Mouse (Mus musculus) neural tube, embryonic 14.5 days (tissue): ENCODE results near the gene Hspa12b. TPM values are rescaled to one million over a fixed set of nuclear protein-coding genes. Genes with fewer than 3 reads are reported as not detected.
A peak's percentile ranks its signal among the peaks of the same experiment; 100 is the strongest.
"Not testable (repeated sequence)": the region's sequence is repeated elsewhere in the genome, so short reads cannot be mapped to it uniquely, and the experiment has no call there.

Experiments
- ATAC-seq: fragments of 200-750 bp; cut with Nextera tagmentation; 2 replicates; pipeline ENCODE4 v1.8.0; 2017; ENCODE audit warnings: low read depth, mild to moderate bottlenecking, moderate TSS enrichment, moderate library complexity
- H3K27ac ChIP-seq: fragments of 300-500 bp; sonication (generic); 2 replicates; pipeline ENCODE4 v1.5.1; 2014; ENCODE audit warnings: low read depth, mild to moderate bottlenecking, control low read depth, low read length, moderate library complexity, mixed read lengths
- H3K27me3 ChIP-seq: fragments of 300-500 bp; sonication (generic); 2 replicates; pipeline ENCODE4 v1.6.1; 2014; ENCODE audit warnings: low read length; ENCODE audit not compliant: control insufficient read depth, insufficient read depth
- H3K36me3 ChIP-seq: fragments of 300-500 bp; sonication (generic); 2 replicates; pipeline ENCODE4 v1.6.1; 2014; ENCODE audit warnings: low read length, mixed read lengths; ENCODE audit not compliant: control insufficient read depth, insufficient read depth
- H3K4me1 ChIP-seq: fragments of 300-500 bp; sonication (generic); 2 replicates; pipeline ENCODE4 v1.6.1; 2014; ENCODE audit warnings: low read length; ENCODE audit not compliant: control insufficient read depth, insufficient read depth
- H3K4me2 ChIP-seq: fragments of 300-500 bp; sonication (generic); 2 replicates; pipeline ENCODE4 v1.6.1; 2014; ENCODE audit warnings: mild to moderate bottlenecking, low read depth, low read length, control low read depth
- H3K4me3 ChIP-seq: fragments of 300-500 bp; sonication (generic); 2 replicates; pipeline ENCODE4 v1.5.1; 2014; ENCODE audit warnings: low read depth, low read length, control low read depth, mixed read lengths
- H3K9ac ChIP-seq: fragments of 300-500 bp; sonication (generic); replicated peaks from 2 replicates; pipeline ENCODE4 v1.6.1; 2014; ENCODE audit warnings: low read depth, mild to moderate bottlenecking, control low read depth, low read length, mixed read lengths
- H3K9me3 ChIP-seq: fragments of 300-500 bp; sonication (generic); 2 replicates; pipeline ENCODE4 v1.6.1; 2016; ENCODE audit warnings: low read length; ENCODE audit not compliant: control insufficient read depth
- WGBS: fragments of 180-500 bp; shearing (Covaris S2); extraction: QIAGEN DNeasy Blood & Tissue Kit; methylation state at CpG from one replicate; pipeline ENCODE4 v1.1.7; 2014; 5-methylcytosine and 5-hydroxymethylcytosine counted together
- polyA plus RNA-seq: library from polyadenylated mRNA; unstranded; fragments of >200 nt; fragmentation: Nextera tagmentation; extraction: Ambion mirVana; gene quantifications from 2 replicates; pipeline ENCODE4 v1.2.1, GENCODE M21; 2014

Gene Hspa12b
- polyA plus RNA-seq, 1 experiment from 2014 or later, result 1.3 TPM

DNA sequence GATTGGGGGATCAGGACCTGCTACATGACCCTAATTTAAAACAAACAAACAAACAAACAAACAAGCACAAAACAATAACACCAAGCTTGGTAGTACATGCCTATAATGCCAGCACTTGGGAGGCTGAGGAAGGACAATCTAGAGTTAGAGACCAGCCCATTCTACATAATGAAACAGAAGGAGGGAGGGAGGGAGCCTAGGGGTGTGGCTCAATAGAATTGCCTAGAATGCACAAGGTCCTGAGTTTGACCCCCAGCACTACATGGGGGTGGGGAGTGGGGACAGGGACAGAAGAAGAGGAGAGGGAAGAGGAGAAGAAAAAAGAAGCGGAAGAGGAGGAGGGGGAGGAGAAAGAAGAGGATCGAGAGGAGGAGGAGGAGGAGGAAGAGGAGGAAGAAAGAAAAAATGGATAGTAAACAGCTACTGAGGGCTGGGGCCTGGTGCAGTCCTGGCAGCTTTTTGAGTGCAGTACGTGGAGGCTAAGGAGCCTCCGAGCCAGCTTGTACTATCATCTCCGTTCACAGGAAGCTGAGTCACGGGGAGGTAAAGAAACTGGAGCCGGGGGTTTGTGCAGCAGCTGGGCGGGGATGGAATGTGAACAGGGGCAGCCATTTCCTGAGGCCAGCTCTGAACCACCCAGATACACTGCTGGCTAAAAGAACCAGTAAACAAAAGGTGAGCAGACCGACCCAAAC, 30.8 kb upstream of the Hspa12b start:
- Histone ChIP-seq H3K27ac (0 out of 2 replicates have a peak overlapping the region, but pooled peaks have one; percentile 22), H3K36me3 (no peaks in the 10 kb centered on the region), H3K4me3 (no peak overlapping the region), H3K4me1 (no peaks in the 10 kb centered on the region), H3K9ac (no peak overlapping the region), H3K9me3 (no peaks in the 10 kb centered on the region), H3K4me2 (no peak overlapping the region), H3K27me3 (no peaks in the 10 kb centered on the region)
- ATAC-seq, result no peak
- WGBS, result 11% methylated on average over 9 of the region's 9 CpGs

DNA sequence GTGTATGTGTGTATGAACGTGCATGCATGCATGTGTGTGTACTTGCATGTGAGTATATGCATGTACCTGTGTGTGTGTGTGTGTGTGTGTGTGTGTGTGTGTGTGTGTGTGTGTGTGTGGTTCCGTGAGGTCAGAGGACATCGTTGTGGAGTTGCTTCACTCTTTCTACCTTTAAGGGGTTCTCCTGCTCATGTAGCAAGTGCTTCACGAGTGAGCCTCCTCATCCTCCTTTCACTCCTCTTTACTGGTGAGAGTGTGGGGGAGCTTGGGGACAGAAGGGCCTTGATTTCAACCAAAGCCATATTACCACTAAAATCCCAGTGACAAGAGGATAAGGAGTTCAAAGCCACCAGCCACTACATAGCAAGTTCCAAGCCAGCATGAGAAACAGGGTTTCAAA, 30.0 kb upstream of the Hspa12b start:
- Histone ChIP-seq H3K4me1 (no peaks in the 10 kb centered on the region), H3K27me3 (no peaks in the 10 kb centered on the region), H3K4me2 (no peak overlapping the region), H3K27ac (no peak overlapping the region), H3K36me3 (no peaks in the 10 kb centered on the region), H3K9ac (no peak overlapping the region), H3K4me3 (no peak overlapping the region), H3K9me3 (no peaks in the 10 kb centered on the region)
- 79% methylated on average over 4 of the region's 4 CpGs for WGBS
- no peak for ATAC-seq

DNA sequence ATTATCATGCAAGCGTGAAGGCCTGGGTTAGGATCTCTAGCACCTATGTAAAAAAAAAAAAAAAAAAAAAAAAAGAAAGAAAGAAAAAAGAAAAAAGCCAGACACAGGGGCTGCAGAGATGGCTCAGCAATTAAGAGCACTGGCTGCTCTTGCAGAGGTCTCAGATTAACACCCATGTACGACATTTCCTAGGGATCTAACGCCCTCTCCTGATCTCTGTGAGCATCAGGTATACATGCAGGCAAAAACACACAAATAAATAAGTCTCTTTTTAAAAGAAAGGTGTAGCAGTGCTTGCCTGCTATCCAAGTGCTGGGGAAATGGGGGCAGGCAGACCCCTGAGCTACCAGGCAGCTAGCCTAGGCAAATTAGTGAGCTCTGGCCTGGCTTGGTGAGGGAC, 25.6 kb upstream of the Hspa12b start:
- H3K4me2 ChIP-seq, result no peak overlapping the region

DNA sequence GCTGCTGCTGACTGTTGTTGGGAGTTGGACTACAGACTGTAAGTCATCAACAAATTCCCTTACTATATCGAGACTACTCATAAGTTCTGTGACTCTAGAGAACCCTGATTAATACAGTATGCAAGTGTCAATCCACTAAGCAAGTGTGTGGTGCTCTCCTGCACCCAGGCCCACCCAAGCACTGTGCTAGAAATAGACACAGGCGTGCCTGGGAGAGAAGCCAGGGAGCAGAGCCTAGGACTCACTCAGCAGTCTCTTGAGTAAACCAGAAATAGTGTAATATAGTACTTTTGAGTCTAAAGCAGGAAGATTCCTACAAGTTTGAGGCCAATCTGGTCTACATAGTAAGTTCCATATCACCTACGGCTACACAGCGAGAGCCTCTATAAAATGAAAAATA, 23.1 kb upstream of the Hspa12b start:
- Histone ChIP-seq H3K27ac (no peak overlapping the region), H3K27me3 (no peaks in the 10 kb centered on the region), H3K9ac (no peak overlapping the region), H3K9me3 (no peaks in the 10 kb centered on the region), H3K4me1 (no peaks in the 10 kb centered on the region), H3K4me3 (no peak overlapping the region), H3K4me2 (no peak overlapping the region), H3K36me3 (no peaks in the 10 kb centered on the region)
- WGBS, result 90% methylated on average over 4 of the region's 4 CpGs
- ATAC-seq, result no peak

More for the DNA sequence above, 25.6 kb upstream of the Hspa12b start:
- Histone ChIP-seq H3K9me3 (no peaks in the 10 kb centered on the region), H3K9ac (no peak overlapping the region), H3K27me3 (no peaks in the 10 kb centered on the region), H3K36me3 (no peaks in the 10 kb centered on the region), H3K4me1 (no peaks in the 10 kb centered on the region), H3K4me3 (no peak overlapping the region), H3K27ac (no peak overlapping the region)
- ATAC-seq, result no peak
- WGBS, result 71% methylated on average over 3 of the region's 3 CpGs

DNA sequence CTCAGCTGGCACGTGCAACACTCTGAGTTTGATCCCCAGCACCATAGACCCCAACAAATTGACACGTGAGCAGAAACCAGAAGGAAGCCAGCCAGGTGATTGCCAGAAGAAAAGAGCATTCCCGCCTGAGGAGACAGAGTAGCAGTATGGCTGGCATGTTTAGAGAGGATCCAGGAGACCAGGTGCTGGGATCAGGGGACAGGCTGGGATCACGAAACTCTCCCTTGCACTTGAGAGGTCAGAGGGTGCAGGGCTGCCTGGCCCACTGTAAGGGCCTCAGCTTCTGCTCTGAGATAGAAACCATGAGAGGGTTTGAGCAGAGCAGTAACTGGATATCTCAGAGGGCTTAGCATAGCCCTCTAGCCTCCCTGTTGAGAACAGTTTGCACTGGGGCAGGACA, 22.0 kb upstream of the Hspa12b start:
- WGBS, result 74% methylated on average over 4 of the region's 4 CpGs
- H3K4me1 ChIP-seq, H3K27ac ChIP-seq: not testable (repeated sequence)

DNA sequence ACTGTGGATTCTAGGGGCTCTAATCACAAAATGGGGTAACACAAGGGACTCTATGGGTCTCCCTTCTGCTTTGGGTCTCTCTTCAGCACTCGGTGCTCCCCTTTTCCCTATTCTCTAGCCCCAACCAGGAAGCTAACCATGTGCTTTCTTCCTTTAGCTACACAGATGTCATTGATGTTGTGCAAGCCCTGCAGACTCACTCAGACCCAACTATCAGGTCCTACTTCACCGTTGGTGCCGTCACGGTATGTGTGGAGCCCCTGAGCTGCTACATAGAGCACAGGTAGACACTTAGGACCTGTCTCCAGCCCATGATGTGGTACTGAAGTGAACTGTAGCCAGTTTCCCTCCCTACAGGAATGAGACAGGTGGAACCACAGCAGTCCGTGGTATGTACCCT, 21.1 kb upstream of the Hspa12b start:
- 90% methylated on average over 5 of the region's 5 CpGs for WGBS
- H3K9ac ChIP-seq, result no peak overlapping the region
- no peaks in the 10 kb centered on the region for H3K9me3 ChIP-seq
- no peaks in the 10 kb centered on the region for H3K27me3 ChIP-seq
- no peak overlapping the region for H3K4me2 ChIP-seq
- H3K27ac ChIP-seq, result no peak overlapping the region
- no peak for ATAC-seq
- H3K36me3 ChIP-seq, result no peaks in the 10 kb centered on the region
- H3K4me3 ChIP-seq, result no peak overlapping the region
- no peaks in the 10 kb centered on the region for H3K4me1 ChIP-seq

More for the DNA sequence above, 22.0 kb upstream of the Hspa12b start:
- ATAC-seq, H3K4me3 ChIP-seq, H3K27me3 ChIP-seq, H3K36me3 ChIP-seq, H3K4me2 ChIP-seq, H3K9me3 ChIP-seq, H3K9ac ChIP-seq: not testable (repeated sequence)

DNA sequence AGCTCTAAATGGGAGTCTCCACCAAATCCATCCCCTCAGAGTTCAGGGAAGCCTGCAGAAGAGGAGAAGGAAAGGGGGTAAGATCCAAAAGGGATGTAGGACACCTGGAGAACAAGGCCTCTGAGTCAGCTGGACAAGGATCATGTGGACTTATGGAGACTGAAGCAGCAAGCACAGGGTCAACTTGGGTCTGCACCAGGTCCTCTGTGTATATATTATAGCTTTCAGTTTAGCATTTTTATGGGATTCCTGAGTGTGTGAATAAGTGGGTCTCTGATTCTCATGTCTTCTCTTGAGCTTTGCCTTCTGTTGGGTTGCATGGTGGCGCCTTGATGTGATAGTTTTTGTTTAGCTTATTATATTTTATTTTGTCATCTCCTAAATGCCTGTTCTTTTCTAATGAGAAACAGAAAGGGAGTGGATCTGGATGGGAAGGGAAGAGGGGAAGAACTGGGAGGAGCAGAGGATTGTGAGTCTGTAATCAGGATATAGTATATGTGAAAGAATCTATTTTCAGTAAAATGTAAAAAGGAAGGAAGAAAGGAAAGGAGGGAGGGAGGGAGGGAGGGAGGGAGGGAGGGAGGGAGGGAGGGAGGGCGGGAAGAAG, 8.0 kb upstream of the Hspa12b start:
- no peak overlapping the region for H3K4me3 ChIP-seq
- H3K9ac ChIP-seq, result no peak overlapping the region
- no peaks in the 10 kb centered on the region for H3K4me1 ChIP-seq
- no peak for ATAC-seq
- WGBS, result 88% methylated on average over 2 of the region's 2 CpGs
- H3K4me2 ChIP-seq, result no peak overlapping the region
- no peaks in the 10 kb centered on the region for H3K9me3 ChIP-seq
- H3K27me3 ChIP-seq, result no peaks in the 10 kb centered on the region
- H3K36me3 ChIP-seq, result no peaks in the 10 kb centered on the region
- H3K27ac ChIP-seq, result no peak overlapping the region

DNA sequence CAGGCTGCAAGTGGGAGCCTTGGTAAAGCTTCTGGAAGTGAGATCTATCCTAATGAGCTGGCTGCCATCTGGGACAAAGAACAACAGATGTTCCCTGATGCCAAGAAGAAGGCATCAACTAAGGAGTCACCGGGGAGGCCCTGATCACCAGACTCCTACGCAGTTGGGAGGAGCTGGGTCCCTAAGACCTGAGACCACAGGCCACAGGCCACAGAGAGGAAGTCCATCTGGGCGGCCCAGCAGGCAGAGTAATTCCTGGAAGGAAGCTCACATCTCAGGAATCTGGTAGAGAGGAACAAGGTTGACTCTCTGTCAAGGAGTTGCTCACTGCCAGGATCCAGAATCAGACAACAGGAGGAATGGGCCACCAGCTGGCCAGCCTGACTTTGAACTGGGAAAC, 2.9 kb upstream of the Hspa12b start:
- WGBS, result 71% methylated on average over 3 of the region's 3 CpGs
- no peaks in the 10 kb centered on the region for H3K9me3 ChIP-seq
- no peak overlapping the region for H3K9ac ChIP-seq
- no peak for ATAC-seq
- H3K36me3 ChIP-seq, result no peaks in the 10 kb centered on the region
- no peak overlapping the region for H3K27ac ChIP-seq
- H3K4me2 ChIP-seq, result no peak overlapping the region
- H3K4me1 ChIP-seq, result peaks cover 8% of the 10 kb centered on the region
- no peak overlapping the region for H3K4me3 ChIP-seq
- no peaks in the 10 kb centered on the region for H3K27me3 ChIP-seq

DNA sequence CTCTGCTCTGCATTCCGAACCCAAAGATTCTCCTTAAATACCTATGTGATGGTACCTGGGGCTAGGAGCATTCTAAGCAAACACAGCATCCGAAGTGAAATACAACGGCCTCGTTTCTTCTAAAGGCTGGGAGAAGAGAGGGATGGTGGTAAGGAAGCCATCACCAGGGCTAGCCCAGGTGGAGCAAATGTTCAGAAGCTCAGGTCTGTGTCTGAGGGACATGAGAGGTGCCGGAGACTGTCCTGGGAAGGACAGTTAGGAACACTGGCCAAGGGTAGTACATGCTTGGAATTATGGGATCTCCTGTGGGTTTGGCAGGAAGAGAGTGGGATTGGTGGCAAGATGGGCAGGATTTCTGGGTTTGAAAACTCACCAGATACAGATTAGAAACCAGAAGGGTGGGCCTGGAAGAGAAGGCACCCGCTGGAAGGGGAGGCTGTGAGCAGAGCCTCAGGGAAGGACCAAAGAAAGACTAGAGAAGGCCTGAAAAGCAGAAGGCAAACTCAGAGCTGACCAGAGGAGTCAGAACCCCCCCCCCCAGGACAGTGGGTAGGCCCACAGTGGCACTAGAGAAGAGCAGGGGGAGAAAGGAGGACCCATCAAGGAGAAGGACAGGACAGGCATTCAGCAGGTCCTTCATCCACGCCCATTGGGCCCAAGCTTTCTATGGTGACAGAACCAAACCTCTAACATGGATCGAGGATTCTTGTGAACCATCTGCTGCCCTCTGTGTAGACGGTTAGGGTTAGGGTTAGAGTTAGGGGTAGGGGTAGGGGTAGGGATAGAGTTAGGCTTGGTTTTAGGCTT, 1.7 kb upstream of the Hspa12b start:
- Histone ChIP-seq H3K27me3 (no peaks in the 10 kb centered on the region), H3K4me2 (no peak overlapping the region), H3K36me3 (no peaks in the 10 kb centered on the region), H3K27ac (no peak overlapping the region), H3K4me1 (peaks cover 8% of the 10 kb centered on the region), H3K4me3 (no peak overlapping the region), H3K9ac (no peak overlapping the region), H3K9me3 (no peaks in the 10 kb centered on the region)
- ATAC-seq, result no peak
- WGBS, result 89% methylated on average over 9 of the region's 9 CpGs
